Mouse (Mus musculus) liver, adult 2 months (tissue): Measurements from ENCODE around the gene Serpinb6a. TPM values are rescaled to one million over a fixed set of nuclear protein-coding genes. Genes with fewer than 3 reads are reported as not detected.
A peak's percentile ranks its signal among the peaks of the same experiment; 100 is the strongest.

Experiments used
- DNase-seq: peaks from one replicate; pipeline ENCODE4 v3.0.0-alpha.2; 2011; ENCODE audit warnings: low read depth, low spot score; ENCODE audit errors: extremely low read depth
- H3K27ac ChIP-seq: fragments of 200-500 bp; replicated peaks from 2 replicates; pipeline ENCODE4 v1.5.1; 2012; ENCODE audit warnings: low read depth, mild to moderate bottlenecking, control low read depth, inconsistent platforms, low read length; ENCODE audit not compliant: insufficient read depth
- H3K27me3 ChIP-seq: fragments of 200-500 bp; 2 replicates; pipeline ENCODE4 v1.6.1; 2012; ENCODE audit warnings: mild to moderate bottlenecking, moderate library complexity, low read length, inconsistent platforms; ENCODE audit not compliant: control insufficient read depth, insufficient read depth
- H3K36me3 ChIP-seq: fragments of 200-500 bp; 2 replicates; pipeline ENCODE4 v1.6.1; 2012; ENCODE audit warnings: low read length, inconsistent platforms; ENCODE audit not compliant: control insufficient read depth, insufficient read depth
- H3K4me1 ChIP-seq: fragments of 200-500 bp; 2 replicates; pipeline ENCODE4 v1.6.1; 2011; ENCODE audit warnings: low read length; ENCODE audit not compliant: control insufficient read depth, insufficient read depth
- H3K4me3 ChIP-seq: fragments of 200-500 bp; 2 replicates; pipeline ENCODE4 v1.5.1; 2011; ENCODE audit warnings: low read depth, mild to moderate bottlenecking, control low read depth, low read length, moderate library complexity; ENCODE audit not compliant: insufficient read depth
- H3K79me2 ChIP-seq: fragments of 200-500 bp; 2 replicates; pipeline ENCODE4 v1.6.1; 2012; ENCODE audit warnings: inconsistent platforms, mild to moderate bottlenecking, low read length, moderate library complexity; ENCODE audit not compliant: control insufficient read depth, insufficient read depth
- H3K9ac ChIP-seq: fragments of 200-500 bp; 2 replicates; pipeline ENCODE4 v1.6.1; 2012; ENCODE audit warnings: low read depth, mild to moderate bottlenecking, control low read depth, inconsistent platforms, low read length
- CTCF ChIP-seq: fragments of 200-500 bp; IDR thresholded peaks from 2 replicates; pipeline ENCODE4 v1.5.1; 2011; ENCODE audit warnings: low read depth, low read length, control low read depth
- POLR2A ChIP-seq: fragments of 200-500 bp; IDR thresholded peaks from 2 replicates; pipeline ENCODE4 v1.6.1; 2011; ENCODE audit warnings: low read length, control low read depth; ENCODE audit not compliant: insufficient read depth; ENCODE audit errors: extremely low read depth
- WGBS: fragments of 180-500 bp; shearing (Covaris S2); methylation state at CpG from one replicate; pipeline ENCODE4 v1.1.7; 2018; 5-methylcytosine and 5-hydroxymethylcytosine counted together
- polyA plus RNA-seq: library from polyadenylated mRNA; depleted of rRNA; stranded (reverse); fragments of >200 nt; gene quantifications from 2 replicates; pipeline ENCODE4 v1.2.3, GENCODE M21; 2012; rRNA removed
- total RNA-seq: library from RNA; depleted of rRNA; stranded (reverse); fragments of >200 nt; gene quantifications from 2 replicates; pipeline ENCODE4 v1.2.3, GENCODE M21; 2014; rRNA removed

Serpinb6a gene
- total and polyA plus RNA-seq, 2 experiments: 7.2 to 29.8 TPM

DNA sequence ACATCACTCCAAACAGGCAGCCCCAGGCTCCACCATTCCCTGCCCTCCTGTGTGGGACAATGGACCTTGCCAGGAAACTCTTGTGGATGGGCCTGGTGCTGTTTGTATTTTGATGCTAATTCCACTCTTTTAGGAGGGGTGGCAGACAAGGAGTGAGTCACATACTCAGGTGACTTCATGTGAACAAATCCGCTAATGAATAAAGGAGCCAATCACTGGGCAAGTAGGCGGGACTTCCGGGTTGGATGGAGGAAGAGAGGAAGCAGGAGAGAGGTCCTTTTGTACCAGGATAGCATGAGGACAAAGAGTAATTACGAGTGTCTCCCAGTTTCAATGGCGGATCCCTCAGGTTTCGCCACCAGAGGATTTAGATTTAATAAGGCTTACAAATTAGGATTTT lies 81.6 kb downstream of the Serpinb6a start:
- WGBS: 95% methylated on average over 6 of the region's 6 CpGs
- peaks cover 11% of the 10 kb centered on the region for H3K36me3 ChIP-seq

DNA sequence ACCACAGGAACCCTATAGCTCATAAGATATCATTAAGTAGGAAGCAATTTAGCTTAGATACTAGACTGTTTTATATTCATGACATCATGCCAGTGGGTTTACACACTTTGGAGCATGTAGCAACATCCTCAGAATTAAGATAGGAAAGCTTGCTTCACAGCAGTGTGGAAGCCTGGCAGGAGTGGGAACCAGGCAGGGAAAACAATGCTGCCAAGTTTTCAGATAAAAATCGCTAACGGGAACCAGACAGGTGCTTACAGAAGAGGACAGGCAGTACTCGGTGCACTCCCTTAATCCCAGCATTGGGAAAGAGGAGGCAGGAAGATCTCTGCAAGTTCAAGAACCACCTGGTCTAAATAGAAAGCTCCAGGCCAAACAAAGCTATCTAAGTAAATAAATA lies 95.8 kb downstream of the Serpinb6a start:
- H3K4me3 ChIP-seq: no peak overlapping the region
- no peak overlapping the region for H3K27ac ChIP-seq
- DNase-seq: no peak
- no peaks in the 10 kb centered on the region for H3K36me3 ChIP-seq
- TF ChIP-seq POLR2A (no peak), CTCF (no peak)
- WGBS: 50% methylated on average over 3 of the region's 3 CpGs
- no peaks in the 10 kb centered on the region for H3K4me1 ChIP-seq
- H3K27me3 ChIP-seq: no peaks in the 10 kb centered on the region
- H3K9ac ChIP-seq: no peak overlapping the region
- no peaks in the 10 kb centered on the region for H3K79me2 ChIP-seq

More for the DNA sequence above, 81.6 kb downstream of the Serpinb6a start:
- Histone ChIP-seq H3K27me3 (no peaks in the 10 kb centered on the region), H3K27ac (no peak overlapping the region), H3K4me1 (no peaks in the 10 kb centered on the region), H3K79me2 (no peaks in the 10 kb centered on the region), H3K9ac (no peak overlapping the region), H3K4me3 (no peak overlapping the region)
- no peak for TF ChIP-seq POLR2A
- TF ChIP-seq CTCF: no peak
- no peak for DNase-seq

DNA sequence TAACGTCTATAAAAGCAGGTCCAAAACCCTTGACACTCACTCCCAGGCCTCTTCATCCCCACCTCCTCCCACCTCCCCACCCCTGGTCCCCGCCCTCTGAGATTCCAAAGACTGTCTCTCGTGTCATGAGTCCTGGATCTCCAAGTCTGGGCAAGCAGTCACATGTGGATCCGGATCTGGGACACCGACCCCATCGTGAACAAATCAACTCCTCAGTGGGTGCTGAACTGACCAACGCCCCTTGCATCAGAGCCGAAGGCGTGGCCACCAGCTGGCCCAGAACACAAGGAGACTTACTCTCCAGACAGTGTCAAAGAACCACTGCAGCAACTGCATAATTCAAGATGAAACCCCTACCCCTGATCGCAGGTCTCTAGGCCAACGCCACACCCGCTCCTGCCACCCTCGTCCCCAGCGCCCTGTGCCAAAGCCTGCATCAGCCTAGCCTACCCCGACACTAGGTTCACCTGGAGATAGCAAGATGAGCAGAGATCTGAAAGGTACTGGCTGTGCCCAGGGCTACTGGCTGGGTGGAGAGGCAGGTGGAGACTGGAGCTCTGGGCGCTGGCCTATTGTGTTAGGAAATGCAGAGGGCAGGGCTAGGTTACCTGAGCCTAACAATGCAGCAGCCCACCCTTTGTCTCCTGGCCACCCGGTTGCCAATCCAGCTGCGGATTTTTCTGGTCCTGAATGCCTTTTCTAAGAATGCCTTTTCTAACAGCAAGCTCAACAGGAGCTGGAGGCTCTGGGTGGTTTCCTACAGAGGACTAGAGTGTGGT lies 97.2 kb downstream of the Serpinb6a start, which contains the start of gene Serpinb6c:
Gene Serpinb6c (minus strand): TSS at position 533 of the 779 bp plus-strand sequence.
- Histone ChIP-seq H3K27me3 (no peaks in the 10 kb centered on the region), H3K4me3 (no peak within 1 kb of the TSS), H3K79me2 (no peaks in the 10 kb centered on the region), H3K9ac (no peak within 1 kb of the TSS), H3K36me3 (no peaks in the 10 kb centered on the region), H3K4me1 (no peaks in the 10 kb centered on the region), H3K27ac (no peak within 1 kb of the TSS)
- TF ChIP-seq CTCF (no peak), POLR2A (no peak)
- no peak for DNase-seq
- WGBS: 72% methylated on average over 18 of the region's 18 CpGs

DNA sequence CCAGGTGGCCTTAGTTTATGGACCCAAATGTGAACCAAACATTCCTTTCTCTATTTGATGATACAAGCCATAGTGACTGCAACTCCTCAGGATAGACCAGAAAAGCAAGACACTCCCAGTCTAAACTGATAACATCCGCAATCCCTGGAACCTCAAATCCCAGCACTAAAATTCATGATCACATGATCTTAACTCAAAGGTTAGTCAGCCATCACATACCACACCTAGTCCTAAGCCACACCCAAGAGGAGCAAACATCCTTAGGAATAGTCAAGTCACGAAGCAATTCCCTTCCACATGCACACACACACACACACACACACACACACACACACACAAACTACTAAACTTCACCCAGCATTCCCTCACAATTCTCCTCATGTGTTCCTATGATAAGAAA lies 99.3 kb downstream of the Serpinb6a start:
- no peak for DNase-seq
- Histone ChIP-seq H3K9ac (no peak overlapping the region), H3K36me3 (no peaks in the 10 kb centered on the region), H3K79me2 (no peaks in the 10 kb centered on the region), H3K27me3 (no peaks in the 10 kb centered on the region), H3K4me1 (no peaks in the 10 kb centered on the region), H3K4me3 (no peak overlapping the region), H3K27ac (no peak overlapping the region)
- TF ChIP-seq CTCF: no peak
- TF ChIP-seq POLR2A: no peak
- 87% methylated on average over 2 of the region's 2 CpGs for WGBS

DNA sequence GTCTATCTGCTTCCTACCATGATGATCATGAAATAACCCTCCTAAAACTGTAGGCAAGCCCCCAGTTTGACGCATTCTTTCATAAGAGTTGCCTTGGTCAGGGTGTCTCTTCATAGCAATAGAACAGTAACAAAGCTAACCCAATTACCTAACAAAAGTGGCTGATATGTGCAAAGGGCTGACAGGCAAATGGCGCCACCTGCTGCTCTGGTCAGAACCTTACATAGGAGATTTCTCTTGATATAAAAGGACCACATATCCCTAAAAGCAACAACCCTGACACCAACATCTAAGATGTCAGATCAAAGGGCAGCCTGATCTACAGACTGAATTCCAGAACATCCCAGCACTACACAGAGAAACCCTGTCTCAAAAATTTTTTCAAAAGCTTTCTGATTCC lies 108.4 kb downstream of the Serpinb6a start:
- Histone ChIP-seq H3K9ac (no peak overlapping the region), H3K36me3 (no peaks in the 10 kb centered on the region), H3K79me2 (no peaks in the 10 kb centered on the region), H3K27me3 (no peaks in the 10 kb centered on the region), H3K4me3 (no peak overlapping the region), H3K27ac (no peak overlapping the region), H3K4me1 (no peaks in the 10 kb centered on the region)
- 48% methylated on average over 2 of the region's 2 CpGs for WGBS
- peak; percentile 12 for DNase-seq
- TF ChIP-seq CTCF (peak; percentile 63), POLR2A (no peak)

Other genes starting within 250 kb of the Serpinb6a start
- gene Serpinb6e, start 159.4 kb downstream of the Serpinb6a start, total RNA-seq: not detected in 2 replicates
- not detected in 2 replicates for gene Serpinb6e, start 159.4 kb downstream of the Serpinb6a start, polyA plus RNA-seq
- gene Serpinb6c, start 97.1 kb downstream of the Serpinb6a start, total RNA-seq: 0.18 TPM in 1 of 2 replicates, not detected in the other
- gene Serpinb6c, start 97.1 kb downstream of the Serpinb6a start, polyA plus RNA-seq: not detected in 2 replicates
- gene Nqo2, start 38.1 kb downstream of the Serpinb6a start, total RNA-seq: 81.7 and 105 TPM in 2 replicates
- 32.7 and 46.0 TPM in 2 replicates for gene Nqo2, start 38.1 kb downstream of the Serpinb6a start, polyA plus RNA-seq
- 21.6 and 27.0 TPM in 2 replicates for gene Ripk1, start 431 bp downstream of the Serpinb6a start, total RNA-seq
- gene Ripk1, start 431 bp downstream of the Serpinb6a start, polyA plus RNA-seq: 5.1 and 5.9 TPM in 2 replicates
- gene Bphl, start 34.8 kb upstream of the Serpinb6a start, total RNA-seq: 266 and 287 TPM in 2 replicates
- 241 and 259 TPM in 2 replicates for gene Bphl, start 34.8 kb upstream of the Serpinb6a start, polyA plus RNA-seq
- gene Tubb2a, start 75.2 kb upstream of the Serpinb6a start, total RNA-seq: 27.5 and 56.4 TPM in 2 replicates
- gene Tubb2a, start 75.2 kb upstream of the Serpinb6a start, polyA plus RNA-seq: 569 and 614 TPM in 2 replicates
- gene Tubb2b, start 127.7 kb upstream of the Serpinb6a start, total RNA-seq: 0.20 TPM in 1 of 2 replicates, not detected in the other
- gene Tubb2b, start 127.7 kb upstream of the Serpinb6a start, polyA plus RNA-seq: 0.11 and 0.33 TPM in 2 replicates
- 44.0 and 44.5 TPM in 2 replicates for gene Psmg4, start 160.2 kb upstream of the Serpinb6a start, total RNA-seq
- 60.9 and 61.9 TPM in 2 replicates for gene Psmg4, start 160.2 kb upstream of the Serpinb6a start, polyA plus RNA-seq